Mouse (Mus musculus) thymus, adult 2 months (tissue): ENCODE measurements around the gene Cyp1b1.

Experiments
- CTCF ChIP-seq: fragments of 200-500 bp; IDR thresholded peaks from 2 replicates; pipeline ENCODE4 v1.5.1; 2012; ENCODE audit warnings: mild to moderate bottlenecking, control low read depth, low read length, moderate library complexity, borderline replicate concordance; ENCODE audit not compliant: control insufficient read depth, poor library complexity, insufficient read depth; ENCODE audit errors: extremely low read depth
- POLR2A ChIP-seq: fragments of 200-500 bp; IDR thresholded peaks from 2 replicates; pipeline ENCODE4 v1.6.1; 2012; ENCODE audit warnings: mild to moderate bottlenecking, low read length, control low read depth, moderate library complexity; ENCODE audit not compliant: control insufficient read depth, poor library complexity, insufficient read depth; ENCODE audit errors: extremely low read depth

GRCm38 (mm10) chr17:79749647-79750046 is 34.8 kb upstream of the Cyp1b1 start:
- TF ChIP-seq CTCF (no peak), POLR2A (no peak)
